Mouse (Mus musculus) neural tube, embryonic 12.5 days (tissue): Measurements from ENCODE around the gene Gdpd3. TPM values are rescaled to one million over a fixed set of nuclear protein-coding genes. Genes with fewer than 3 reads are reported as not detected.

Experiments
- ATAC-seq: fragments of 200-750 bp; cut with Nextera tagmentation; 2 replicates; pipeline ENCODE4 v1.8.0; 2017; ENCODE audit warnings: low read depth, mild to moderate bottlenecking, moderate TSS enrichment, moderate library complexity; ENCODE audit not compliant: low FRiP score
- H3K27ac ChIP-seq: fragments of 300-500 bp; sonication (generic); 2 replicates; pipeline ENCODE4 v1.5.1; 2016
- H3K27me3 ChIP-seq: fragments of 300-500 bp; sonication (generic); replicated peaks from 2 replicates; pipeline ENCODE4 v1.6.1; 2016; ENCODE audit warnings: mild to moderate bottlenecking
- H3K36me3 ChIP-seq: fragments of 300-500 bp; sonication (generic); 2 replicates; pipeline ENCODE4 v1.6.1; 2016; ENCODE audit warnings: mild to moderate bottlenecking
- H3K4me1 ChIP-seq: fragments of 300-500 bp; sonication (generic); 2 replicates; pipeline ENCODE4 v1.6.1; 2016
- H3K4me2 ChIP-seq: fragments of 300-500 bp; sonication (generic); replicated peaks from 2 replicates; pipeline ENCODE4 v1.6.1; 2016; ENCODE audit warnings: mild to moderate bottlenecking
- H3K4me3 ChIP-seq: fragments of 300-500 bp; sonication (generic); 2 replicates; pipeline ENCODE4 v1.5.1; 2016
- H3K9ac ChIP-seq: fragments of 300-500 bp; sonication (generic); 2 replicates; pipeline ENCODE4 v1.6.1; 2016; ENCODE audit warnings: mild to moderate bottlenecking
- H3K9me3 ChIP-seq: fragments of 300-500 bp; sonication (generic); 2 replicates; pipeline ENCODE4 v1.6.1; 2016; ENCODE audit warnings: mild to moderate bottlenecking
- WGBS: fragments of 180-500 bp; shearing (Covaris S2); methylation state at CpG from one replicate; pipeline ENCODE4 v1.1.7; 2016; 5-methylcytosine and 5-hydroxymethylcytosine counted together
- polyA plus RNA-seq: library from polyadenylated mRNA; unstranded; fragments of >200 nt; fragmentation: Nextera tagmentation; extraction: Ambion mirVana; gene quantifications from 2 replicates; pipeline ENCODE4 v1.2.1, GENCODE M21; 2016

Gene Gdpd3
- polyA plus RNA-seq, 1 experiment from 2014 or later: 1.3 TPM

GRCm38 (mm10) chr7:126821835-126822511 lies 55.8 kb downstream of the Gdpd3 start:
- Histone ChIP-seq H3K36me3 (no peaks in the 10 kb centered on the region), H3K27ac (0 out of 2 replicates have a peak overlapping the region, but pooled peaks have one; percentile 37), H3K4me1 (peaks cover 35% of the 10 kb centered on the region), H3K9ac (peak overlapping the region; percentile 82; the same call in 1 of the 2 replicates), H3K9me3 (no peaks in the 10 kb centered on the region), H3K4me3 (0 out of 2 replicates have a peak overlapping the region, but pooled peaks have one; percentile 59), H3K27me3 (peaks cover 9% of the 10 kb centered on the region; the same call in 1 of the 2 replicates), H3K4me2 (peak overlapping the region; percentile 73)
- WGBS: 24% methylated on average over 7 of the region's 7 CpGs
- ATAC-seq: peak; percentile 14; the same call in 1 of the 2 replicates

GRCm38 (mm10) chr7:126822741-126823140 lies 56.6 kb downstream of the Gdpd3 start:
- peak overlapping the region; percentile 73 for H3K4me2 ChIP-seq
- peak overlapping the region; percentile 82 for H3K9ac ChIP-seq
- no peaks in the 10 kb centered on the region for H3K9me3 ChIP-seq
- H3K27me3 ChIP-seq: peaks cover 9% of the 10 kb centered on the region; the same call in 1 of the 2 replicates
- H3K36me3 ChIP-seq: no peaks in the 10 kb centered on the region
- peak overlapping the region; percentile 59 for H3K4me3 ChIP-seq
- peak; percentile 27; the same call in 1 of the 2 replicates for ATAC-seq
- peaks cover 36% of the 10 kb centered on the region for H3K4me1 ChIP-seq
- 13% methylated on average over 9 of the region's 9 CpGs for WGBS
- H3K27ac ChIP-seq: peak overlapping the region; percentile 37; the same call in 1 of the 2 replicates

GRCm38 (mm10) chr7:126823202-126823711 lies 57.1 kb downstream of the Gdpd3 start:
- peak overlapping the region; percentile 82 for H3K9ac ChIP-seq
- no peaks in the 10 kb centered on the region for H3K9me3 ChIP-seq
- peak overlapping the region; percentile 67; the same call in 1 of the 2 replicates for H3K27ac ChIP-seq
- H3K36me3 ChIP-seq: no peaks in the 10 kb centered on the region
- peaks cover 36% of the 10 kb centered on the region for H3K4me1 ChIP-seq
- under 1% methylated on average over 17 of the region's 19 CpGs for WGBS
- H3K4me3 ChIP-seq: peak overlapping the region; percentile 59
- H3K27me3 ChIP-seq: peaks cover 9% of the 10 kb centered on the region; the same call in 1 of the 2 replicates
- H3K4me2 ChIP-seq: peak overlapping the region; percentile 73
- ATAC-seq: peak; percentile 67

- peaks cover 36% of the 10 kb centered on the region for H3K4me1 ChIP-seq
- H3K4me2 ChIP-seq: peak overlapping the region; percentile 73
- WGBS: 13% methylated on average over 10 of the region's 10 CpGs
- peak overlapping the region; percentile 21; the same call in 1 of the 2 replicates for H3K27ac ChIP-seq
- H3K9me3 ChIP-seq: no peaks in the 10 kb centered on the region
- H3K36me3 ChIP-seq: peaks cover 5% of the 10 kb centered on the region; the same call in 1 of the 2 replicates
- H3K27me3 ChIP-seq: peaks cover 13% of the 10 kb centered on the region; the same call in 1 of the 2 replicates
- H3K4me3 ChIP-seq: peak overlapping the region; percentile 59
- ATAC-seq: no peak
- peak overlapping the region; percentile 82 for H3K9ac ChIP-seq
Measured at GRCm38 (mm10) chr7:126823940-126824339, 57.8 kb downstream of the Gdpd3 start.

Other genes starting within 250 kb of the Gdpd3 start
- gene Eif3c, start 199.9 kb upstream of the Gdpd3 start, polyA plus RNA-seq: 207 and 208 TPM in 2 replicates
- 0.27 and 0.40 TPM in 2 replicates for gene Apobr, start 181.4 kb upstream of the Gdpd3 start, polyA plus RNA-seq
- gene Cln3, start 180.5 kb upstream of the Gdpd3 start, polyA plus RNA-seq: 26.1 and 28.2 TPM in 2 replicates
- not detected in 2 replicates for gene Il27, start 171.4 kb upstream of the Gdpd3 start, polyA plus RNA-seq
- 2.9 and 4.5 TPM in 2 replicates for gene Nupr1, start 135.5 kb upstream of the Gdpd3 start, polyA plus RNA-seq
- 40.0 and 53.2 TPM in 2 replicates for gene Sgf29, start 117.0 kb upstream of the Gdpd3 start, polyA plus RNA-seq
- gene Sult1a1, start 89.9 kb upstream of the Gdpd3 start, polyA plus RNA-seq: 0.54 and 0.79 TPM in 2 replicates
- 160 and 164 TPM in 2 replicates for gene Bola2, start 70.9 kb upstream of the Gdpd3 start, polyA plus RNA-seq
- gene Slx1b, start 70.5 kb upstream of the Gdpd3 start, polyA plus RNA-seq: 17.9 and 19.0 TPM in 2 replicates
- 70.5 and 71.5 TPM in 2 replicates for gene Coro1a, start 58.5 kb upstream of the Gdpd3 start, polyA plus RNA-seq
- gene Mapk3, start 6.7 kb upstream of the Gdpd3 start, polyA plus RNA-seq: 79.0 and 79.6 TPM in 2 replicates
- gene Ypel3, start 10.6 kb downstream of the Gdpd3 start, polyA plus RNA-seq: 160 and 169 TPM in 2 replicates
- gene Tbx6, start 15.1 kb downstream of the Gdpd3 start, polyA plus RNA-seq: 0.68 and 0.72 TPM in 2 replicates
- 293 and 310 TPM in 2 replicates for gene Ppp4c, start 26.2 kb downstream of the Gdpd3 start, polyA plus RNA-seq
- gene Fam57b, start 31.3 kb downstream of the Gdpd3 start, polyA plus RNA-seq: 21.4 and 25.8 TPM in 2 replicates
- gene 4930451I11Rik, start 65.3 kb downstream of the Gdpd3 start, polyA plus RNA-seq: not detected in 2 replicates
- gene Doc2a, start 81.1 kb downstream of the Gdpd3 start, polyA plus RNA-seq: 6.2 and 9.1 TPM in 2 replicates
- 29.1 and 33.5 TPM in 2 replicates for gene Hirip3, start 95.6 kb downstream of the Gdpd3 start, polyA plus RNA-seq
- gene Ino80e, start 96.0 kb downstream of the Gdpd3 start, polyA plus RNA-seq: 86.4 and 88.0 TPM in 2 replicates
- gene Taok2, start 118.4 kb downstream of the Gdpd3 start, polyA plus RNA-seq: 57.5 and 59.1 TPM in 2 replicates
- gene Tmem219, start 156.6 kb downstream of the Gdpd3 start, polyA plus RNA-seq: 21.7 and 22.0 TPM in 2 replicates
- 62.1 and 62.8 TPM in 2 replicates for gene Kctd13, start 162.5 kb downstream of the Gdpd3 start, polyA plus RNA-seq
- 2.5 and 2.8 TPM in 2 replicates for gene Asphd1, start 183.2 kb downstream of the Gdpd3 start, polyA plus RNA-seq
- gene Sez6l2, start 184.2 kb downstream of the Gdpd3 start, polyA plus RNA-seq: 17.7 and 20.0 TPM in 2 replicates
- 101 and 103 TPM in 2 replicates for gene Cdipt, start 209.6 kb downstream of the Gdpd3 start, polyA plus RNA-seq
- gene Cdiptos, start 209.8 kb downstream of the Gdpd3 start, polyA plus RNA-seq: 1.1 and 1.4 TPM in 2 replicates
- 5.9 and 6.6 TPM in 2 replicates for gene Mvp, start 248.3 kb downstream of the Gdpd3 start, polyA plus RNA-seq